Mouse (Mus musculus): ENCODE results near the gene S100a5. TPM values are rescaled to one million over a fixed set of nuclear protein-coding genes. Genes with fewer than 3 reads are reported as not detected.

Gene S100a5
- polyA plus RNA-seq, 1 experiment: not detected

GRCm38 (mm10) chr3:90617586-90617985, 9.3 kb downstream of the S100a5 start:
- H3K36me3 ChIP-seq (replicated peaks; ENCODE audit: low read length): no peaks in the 10 kb centered on the region
- H3K4me1 ChIP-seq: peaks cover 32% of the 10 kb centered on the region
- peaks cover 34% of the 10 kb centered on the region for H3K27me3 ChIP-seq (replicated peaks)
- H3K9me3 ChIP-seq: no peaks in the 10 kb centered on the region
- TF ChIP-seq FLI1 (IDR thresholded peaks at IDR 0.05; ENCODE audit: low read length) (no peak), GATA1 (IDR thresholded peaks at IDR 0.05; ENCODE audit: borderline replicate concordance, low read length) (no peak)
- H3K4me3 ChIP-seq (replicated peaks): no peak overlapping the region

- peaks cover 2% of the 10 kb centered on the region; the same call in 1 of the 2 replicates for H3K4me1 ChIP-seq
- no peaks in the 10 kb centered on the region for H3K36me3 ChIP-seq (replicated peaks; ENCODE audit: low read length)
- peaks cover 28% of the 10 kb centered on the region for H3K27me3 ChIP-seq (replicated peaks)
- H3K4me3 ChIP-seq (replicated peaks): no peak overlapping the region
- H3K9me3 ChIP-seq: no peaks in the 10 kb centered on the region
- TF ChIP-seq GATA1 (IDR thresholded peaks at IDR 0.05; ENCODE audit: borderline replicate concordance, low read length): no peak
- no peak for TF ChIP-seq FLI1 (IDR thresholded peaks at IDR 0.05; ENCODE audit: low read length)
Observed at GRCm38 (mm10) chr3:90621552-90621951, 13.2 kb downstream of the S100a5 start.

- Histone ChIP-seq H3K4me1 (peaks cover 2% of the 10 kb centered on the region; the same call in 1 of the 2 replicates), H3K27me3 (replicated peaks) (peaks cover 31% of the 10 kb centered on the region), H3K9me3 (no peaks in the 10 kb centered on the region), H3K36me3 (replicated peaks; ENCODE audit: low read length) (no peaks in the 10 kb centered on the region), H3K4me3 (replicated peaks) (no peak overlapping the region)
- no peak for TF ChIP-seq GATA1 (IDR thresholded peaks at IDR 0.05; ENCODE audit: borderline replicate concordance, low read length)
Observed at GRCm38 (mm10) chr3:90623435-90624071, 15.2 kb downstream of the S100a5 start.

- TF ChIP-seq FLI1 (IDR thresholded peaks at IDR 0.05; ENCODE audit: low read length) (no peak), GATA1 (IDR thresholded peaks at IDR 0.05; ENCODE audit: borderline replicate concordance, low read length) (no peak)
- Histone ChIP-seq H3K9me3 (no peaks in the 10 kb centered on the region), H3K4me3 (replicated peaks) (no peak overlapping the region), H3K36me3 (replicated peaks; ENCODE audit: low read length) (no peaks in the 10 kb centered on the region), H3K4me1 (peaks cover 2% of the 10 kb centered on the region; the same call in 1 of the 2 replicates), H3K27me3 (replicated peaks) (peaks cover 31% of the 10 kb centered on the region)
Observed at GRCm38 (mm10) chr3:90625496-90625895, 17.2 kb downstream of the S100a5 start.

- Histone ChIP-seq H3K9me3 (no peaks in the 10 kb centered on the region), H3K4me3 (replicated peaks) (no peak overlapping the region), H3K36me3 (replicated peaks; ENCODE audit: low read length) (no peaks in the 10 kb centered on the region), H3K27me3 (replicated peaks) (peaks cover 27% of the 10 kb centered on the region), H3K4me1 (peaks cover 2% of the 10 kb centered on the region; the same call in 1 of the 2 replicates)
- TF ChIP-seq FLI1 (IDR thresholded peaks at IDR 0.05; ENCODE audit: low read length): no peak
- TF ChIP-seq GATA1 (IDR thresholded peaks at IDR 0.05; ENCODE audit: borderline replicate concordance, low read length): no peak
Observed at GRCm38 (mm10) chr3:90626266-90627021, 18.1 kb downstream of the S100a5 start.

- H3K4me3 ChIP-seq (replicated peaks): no peak overlapping the region
- H3K36me3 ChIP-seq (replicated peaks; ENCODE audit: low read length): no peaks in the 10 kb centered on the region
- no peaks in the 10 kb centered on the region for H3K9me3 ChIP-seq
- no peaks in the 10 kb centered on the region; the same call in 1 of the 2 replicates for H3K4me1 ChIP-seq
- TF ChIP-seq GATA1 (IDR thresholded peaks at IDR 0.05; ENCODE audit: borderline replicate concordance, low read length): no peak
- TF ChIP-seq FLI1 (IDR thresholded peaks at IDR 0.05; ENCODE audit: low read length): no peak
- H3K27me3 ChIP-seq (replicated peaks): peaks cover 22% of the 10 kb centered on the region
Observed at GRCm38 (mm10) chr3:90627366-90627765, 19.0 kb downstream of the S100a5 start.

GRCm38 (mm10) chr3:90627807-90628206, 19.5 kb downstream of the S100a5 start:
- no peak overlapping the region for H3K4me3 ChIP-seq (replicated peaks)
- no peaks in the 10 kb centered on the region; the same call in 1 of the 2 replicates for H3K4me1 ChIP-seq
- no peak for TF ChIP-seq GATA1 (IDR thresholded peaks at IDR 0.05; ENCODE audit: borderline replicate concordance, low read length)
- TF ChIP-seq FLI1 (IDR thresholded peaks at IDR 0.05; ENCODE audit: low read length): no peak
- no peaks in the 10 kb centered on the region for H3K36me3 ChIP-seq (replicated peaks; ENCODE audit: low read length)
- H3K9me3 ChIP-seq: no peaks in the 10 kb centered on the region
- H3K27me3 ChIP-seq (replicated peaks): peaks cover 20% of the 10 kb centered on the region

- Histone ChIP-seq H3K9me3 (0 out of 2 replicates have a peak, but pooled peaks cover 4% of the 10 kb centered on the region), H3K27me3 (replicated peaks) (peaks cover 15% of the 10 kb centered on the region), H3K4me3 (replicated peaks) (no peak overlapping the region), H3K4me1 (no peaks in the 10 kb centered on the region; the same call in 1 of the 2 replicates), H3K36me3 (replicated peaks; ENCODE audit: low read length) (no peaks in the 10 kb centered on the region)
- TF ChIP-seq FLI1 (IDR thresholded peaks at IDR 0.05; ENCODE audit: low read length): no peak
- no peak for TF ChIP-seq GATA1 (IDR thresholded peaks at IDR 0.05; ENCODE audit: borderline replicate concordance, low read length)
Observed at GRCm38 (mm10) chr3:90629298-90629697, 21.0 kb downstream of the S100a5 start.

GRCm38 (mm10) chr3:90631984-90632383, 23.7 kb downstream of the S100a5 start:
- Histone ChIP-seq H3K4me3 (replicated peaks) (no peak overlapping the region), H3K36me3 (replicated peaks; ENCODE audit: low read length) (no peaks in the 10 kb centered on the region), H3K27me3 (replicated peaks) (peaks cover 6% of the 10 kb centered on the region), H3K4me1 (no peaks in the 10 kb centered on the region), H3K9me3 (0 out of 2 replicates have a peak, but pooled peaks cover 4% of the 10 kb centered on the region)
- TF ChIP-seq FLI1 (IDR thresholded peaks at IDR 0.05; ENCODE audit: low read length) (no peak), GATA1 (IDR thresholded peaks at IDR 0.05; ENCODE audit: borderline replicate concordance, low read length) (no peak)
